Mouse (Mus musculus) thymus, adult 2 months (tissue): ENCODE measurements around the gene Cyth3. TPM values are rescaled to one million over a fixed set of nuclear protein-coding genes. Genes with fewer than 3 reads are reported as not detected.

Source experiments
- DNase-seq: peaks from one replicate; pipeline ENCODE4 v3.0.0; 2021
- H3K27ac ChIP-seq: fragments of 200-500 bp; 2 replicates; pipeline ENCODE4 v1.5.1; 2012; ENCODE audit warnings: low read length, control low read depth; ENCODE audit not compliant: control insufficient read depth, insufficient read depth
- H3K27me3 ChIP-seq: fragments of 200-500 bp; 2 replicates; pipeline ENCODE4 v1.6.1; 2012; ENCODE audit warnings: mild to moderate bottlenecking, low read length, moderate library complexity, mixed read lengths; ENCODE audit not compliant: control insufficient read depth, insufficient read depth
- H3K36me3 ChIP-seq: fragments of 200-500 bp; 2 replicates; pipeline ENCODE4 v1.6.1; 2012; ENCODE audit warnings: mild to moderate bottlenecking, low read length, moderate library complexity; ENCODE audit not compliant: control insufficient read depth, insufficient read depth
- H3K4me1 ChIP-seq: fragments of 200-500 bp; replicated peaks from 2 replicates; pipeline ENCODE4 v1.6.1; 2012; ENCODE audit warnings: low read length; ENCODE audit not compliant: control insufficient read depth, insufficient read depth
- H3K4me3 ChIP-seq: fragments of 200-500 bp; 2 replicates; pipeline ENCODE4 v1.5.1; 2012; ENCODE audit warnings: mild to moderate bottlenecking, low read length, control low read depth, moderate library complexity; ENCODE audit not compliant: control insufficient read depth, insufficient read depth
- CTCF ChIP-seq: fragments of 200-500 bp; IDR thresholded peaks from 2 replicates; pipeline ENCODE4 v1.5.1; 2012; ENCODE audit warnings: mild to moderate bottlenecking, control low read depth, low read length, moderate library complexity, borderline replicate concordance; ENCODE audit not compliant: control insufficient read depth, poor library complexity, insufficient read depth; ENCODE audit errors: extremely low read depth
- POLR2A ChIP-seq: fragments of 200-500 bp; IDR thresholded peaks from 2 replicates; pipeline ENCODE4 v1.6.1; 2012; ENCODE audit warnings: mild to moderate bottlenecking, low read length, control low read depth, moderate library complexity; ENCODE audit not compliant: control insufficient read depth, poor library complexity, insufficient read depth; ENCODE audit errors: extremely low read depth
- WGBS: fragments of 180-500 bp; shearing (Covaris S2); methylation state at CpG from one replicate; pipeline ENCODE4 v1.1.7; 2018; 5-methylcytosine and 5-hydroxymethylcytosine counted together
- polyA plus RNA-seq: library from polyadenylated mRNA; depleted of rRNA; stranded (reverse); fragments of >200 nt; gene quantifications from 2 replicates; pipeline ENCODE4 v1.2.3, GENCODE M21; 2012

Cyth3 gene
- polyA plus RNA-seq, 1 experiment: 13.4 TPM

GRCm38 (mm10) chr5:143679654-143680053 lies 57.4 kb downstream of the Cyth3 start:
- no peak for DNase-seq
- no peak overlapping the region for H3K4me3 ChIP-seq
- no peaks in the 10 kb centered on the region for H3K36me3 ChIP-seq
- peaks cover 1% of the 10 kb centered on the region; the same call in 1 of the 2 replicates for H3K4me1 ChIP-seq
- H3K27me3 ChIP-seq: no peaks in the 10 kb centered on the region
- WGBS: 38% methylated on average over 6 of the region's 6 CpGs
- H3K27ac ChIP-seq: no peak overlapping the region
- TF ChIP-seq CTCF (no peak), POLR2A (no peak)

GRCm38 (mm10) chr5:143683696-143684095 lies 61.4 kb downstream of the Cyth3 start:
- DNase-seq: no peak
- TF ChIP-seq CTCF: no peak
- no peak for TF ChIP-seq POLR2A
- WGBS: 78% methylated on average over 6 of the region's 6 CpGs
- H3K27ac ChIP-seq: no peak overlapping the region
- no peaks in the 10 kb centered on the region for H3K36me3 ChIP-seq
- no peaks in the 10 kb centered on the region; the same call in 1 of the 2 replicates for H3K4me1 ChIP-seq
- H3K4me3 ChIP-seq: no peak overlapping the region
- no peaks in the 10 kb centered on the region for H3K27me3 ChIP-seq

- Histone ChIP-seq H3K36me3 (no peaks in the 10 kb centered on the region), H3K4me3 (no peak overlapping the region), H3K27ac (no peak overlapping the region), H3K27me3 (no peaks in the 10 kb centered on the region), H3K4me1 (no peaks in the 10 kb centered on the region; the same call in 1 of the 2 replicates)
- no peak for TF ChIP-seq CTCF
- TF ChIP-seq POLR2A: no peak
- 96% methylated on average over 8 of the region's 8 CpGs for WGBS
- no peak for DNase-seq
Observed at GRCm38 (mm10) chr5:143684911-143685390, 62.7 kb downstream of the Cyth3 start.

- 97% methylated on average over 3 of the region's 3 CpGs for WGBS
- no peak for DNase-seq
- H3K27ac ChIP-seq: no peak overlapping the region
- no peak for TF ChIP-seq CTCF
- no peak for TF ChIP-seq POLR2A
- no peaks in the 10 kb centered on the region; the same call in 1 of the 2 replicates for H3K4me1 ChIP-seq
- no peaks in the 10 kb centered on the region for H3K27me3 ChIP-seq
- H3K4me3 ChIP-seq: no peak overlapping the region
- H3K36me3 ChIP-seq: no peaks in the 10 kb centered on the region
Observed at GRCm38 (mm10) chr5:143686456-143686855, 64.2 kb downstream of the Cyth3 start.

- TF ChIP-seq CTCF: no peak
- no peak for TF ChIP-seq POLR2A
- no peak for DNase-seq
- no peaks in the 10 kb centered on the region; the same call in 1 of the 2 replicates for H3K4me1 ChIP-seq
- no peak overlapping the region for H3K27ac ChIP-seq
- H3K27me3 ChIP-seq: no peaks in the 10 kb centered on the region
- no peaks in the 10 kb centered on the region for H3K36me3 ChIP-seq
- H3K4me3 ChIP-seq: no peak overlapping the region
- 47% methylated on average over 3 of the region's 3 CpGs for WGBS
Observed at GRCm38 (mm10) chr5:143687589-143687988, 65.3 kb downstream of the Cyth3 start.

- Histone ChIP-seq H3K36me3 (no peaks in the 10 kb centered on the region), H3K27me3 (no peaks in the 10 kb centered on the region), H3K4me3 (no peak overlapping the region), H3K4me1 (no peaks in the 10 kb centered on the region), H3K27ac (no peak overlapping the region)
- 93% methylated on average over 9 of the region's 9 CpGs for WGBS
- TF ChIP-seq POLR2A: no peak
- TF ChIP-seq CTCF: no peak
- DNase-seq: no peak
Observed at GRCm38 (mm10) chr5:143690392-143690791, 68.1 kb downstream of the Cyth3 start.

- H3K36me3 ChIP-seq: no peaks in the 10 kb centered on the region
- H3K27me3 ChIP-seq: no peaks in the 10 kb centered on the region
- no peak overlapping the region for H3K4me3 ChIP-seq
- TF ChIP-seq POLR2A (no peak), CTCF (no peak)
- 98% methylated on average over 5 of the region's 5 CpGs for WGBS
- DNase-seq: no peak
- no peak overlapping the region for H3K27ac ChIP-seq
- no peaks in the 10 kb centered on the region for H3K4me1 ChIP-seq
Observed at GRCm38 (mm10) chr5:143690926-143691325, 68.7 kb downstream of the Cyth3 start.
